Mouse (Mus musculus) forebrain, embryonic 16.5 days (tissue): ENCODE data around the gene Cuedc2. TPM values are rescaled to one million over a fixed set of nuclear protein-coding genes. Genes with fewer than 3 reads are reported as not detected.

Source experiments
- ATAC-seq: fragments of 200-750 bp; cut with Nextera tagmentation; 2 replicates; pipeline ENCODE4 v1.8.0; 2017; ENCODE audit warnings: mild to moderate bottlenecking, moderate library complexity
- H3K27ac ChIP-seq: fragments of 300-500 bp; sonication (generic); 2 replicates; pipeline ENCODE4 v1.5.1; 2014; ENCODE audit warnings: low read length, control low read depth
- H3K27me3 ChIP-seq: fragments of 300-500 bp; sonication (generic); replicated peaks from 2 replicates; pipeline ENCODE4 v1.6.1; 2014; ENCODE audit warnings: low read length; ENCODE audit not compliant: control insufficient read depth, insufficient read depth
- H3K36me3 ChIP-seq: fragments of 300-500 bp; sonication (generic); 2 replicates; pipeline ENCODE4 v1.6.1; 2014; ENCODE audit not compliant: control insufficient read depth, insufficient read depth
- H3K4me1 ChIP-seq: fragments of 300-500 bp; sonication (generic); replicated peaks from 2 replicates; pipeline ENCODE4 v1.6.1; 2014; ENCODE audit warnings: low read length; ENCODE audit not compliant: control insufficient read depth, insufficient read depth
- H3K4me2 ChIP-seq: fragments of 300-500 bp; sonication (generic); 2 replicates; pipeline ENCODE4 v1.6.1; 2014; ENCODE audit warnings: mild to moderate bottlenecking, low read length, control low read depth
- H3K4me3 ChIP-seq: fragments of 300-500 bp; sonication (generic); replicated peaks from 2 replicates; pipeline ENCODE4 v1.5.1; 2014; ENCODE audit warnings: mild to moderate bottlenecking, low read length, control low read depth
- H3K9ac ChIP-seq: fragments of 300-500 bp; sonication (generic); replicated peaks from 2 replicates; pipeline ENCODE4 v1.6.1; 2014; ENCODE audit warnings: low read depth, low read length, control low read depth
- H3K9me3 ChIP-seq: fragments of 300-500 bp; sonication (generic); 2 replicates; pipeline ENCODE4 v1.6.1; 2016; ENCODE audit warnings: low read length; ENCODE audit not compliant: control insufficient read depth
- WGBS: fragments of 180-500 bp; shearing (Covaris S2); extraction: QIAGEN DNeasy Blood & Tissue Kit; methylation state at CpG from one replicate; pipeline ENCODE4 v1.1.7; 2014; 5-methylcytosine and 5-hydroxymethylcytosine counted together
- polyA plus RNA-seq: library from polyadenylated mRNA; unstranded; fragments of >200 nt; fragmentation: Nextera tagmentation; extraction: Ambion mirVana; gene quantifications from 2 replicates; pipeline ENCODE4 v1.2.1, GENCODE M21; 2015

The Cuedc2 gene
- polyA plus RNA-seq, 1 experiment from 2014 or later = 392 TPM

- 90% methylated on average over 12 of the region's 12 CpGs for WGBS
- H3K9me3 ChIP-seq = no peaks in the 10 kb centered on the region
Observed at GRCm38 (mm10) chr19:46310312-46310865, 28.1 kb downstream of the Cuedc2 start.

GRCm38 (mm10) chr19:46309651-46310305 lies 28.7 kb downstream of the Cuedc2 start:
- Histone ChIP-seq H3K4me1 (peaks cover 21% of the 10 kb centered on the region), H3K9me3 (no peaks in the 10 kb centered on the region), H3K4me2 (no peak overlapping the region), H3K27ac (no peak overlapping the region), H3K4me3 (no peak overlapping the region), H3K9ac (no peak overlapping the region; the same call in 1 of the 2 replicates), H3K36me3 (no peaks in the 10 kb centered on the region), H3K27me3 (peaks cover 21% of the 10 kb centered on the region)
- WGBS = 83% methylated on average over 21 of the region's 21 CpGs
- no peak for ATAC-seq

More at GRCm38 (mm10) chr19:46310312-46310865, 28.1 kb downstream of the Cuedc2 start:
- H3K27me3 ChIP-seq = peaks cover 25% of the 10 kb centered on the region
- H3K4me3 ChIP-seq = no peak overlapping the region
- no peak for ATAC-seq
- H3K9ac ChIP-seq = no peak overlapping the region; the same call in 1 of the 2 replicates
- no peak overlapping the region for H3K4me2 ChIP-seq
- no peak overlapping the region for H3K27ac ChIP-seq
- peaks cover 15% of the 10 kb centered on the region for H3K4me1 ChIP-seq
- H3K36me3 ChIP-seq = no peaks in the 10 kb centered on the region

- peak overlapping the region; percentile 59 for H3K9ac ChIP-seq
- H3K4me2 ChIP-seq = peak overlapping the region; percentile 76
- H3K9me3 ChIP-seq = no peaks in the 10 kb centered on the region
- H3K27ac ChIP-seq = no peak overlapping the region
- WGBS = under 1% methylated on average over 47 of the region's 47 CpGs
- H3K36me3 ChIP-seq = no peaks in the 10 kb centered on the region
- peak; percentile 81 for ATAC-seq
- H3K4me1 ChIP-seq = peaks cover 30% of the 10 kb centered on the region
- H3K4me3 ChIP-seq = peak overlapping the region; percentile 45
- H3K27me3 ChIP-seq = peaks cover 14% of the 10 kb centered on the region
Observed at GRCm38 (mm10) chr19:46308706-46309435, 29.6 kb downstream of the Cuedc2 start.

GRCm38 (mm10) chr19:46308303-46308702 lies 30.2 kb downstream of the Cuedc2 start:
- peaks cover 31% of the 10 kb centered on the region for H3K4me1 ChIP-seq
- H3K9ac ChIP-seq = no peak overlapping the region
- H3K4me3 ChIP-seq = no peak overlapping the region
- no peak overlapping the region for H3K27ac ChIP-seq
- peak overlapping the region; percentile 76; the same call in 1 of the 2 replicates for H3K4me2 ChIP-seq
- H3K27me3 ChIP-seq = peaks cover 12% of the 10 kb centered on the region
- 50% methylated on average over 16 of the region's 16 CpGs for WGBS
- no peaks in the 10 kb centered on the region for H3K36me3 ChIP-seq
- ATAC-seq = no peak
- no peaks in the 10 kb centered on the region for H3K9me3 ChIP-seq

- no peaks in the 10 kb centered on the region for H3K36me3 ChIP-seq
- ATAC-seq = no peak
- peaks cover 12% of the 10 kb centered on the region for H3K27me3 ChIP-seq
- H3K9me3 ChIP-seq = no peaks in the 10 kb centered on the region
- no peak overlapping the region for H3K4me2 ChIP-seq
- no peak overlapping the region for H3K27ac ChIP-seq
- no peak overlapping the region for H3K4me3 ChIP-seq
- H3K9ac ChIP-seq = no peak overlapping the region
- 72% methylated on average over 16 of the region's 16 CpGs for WGBS
- peaks cover 31% of the 10 kb centered on the region for H3K4me1 ChIP-seq
Observed at GRCm38 (mm10) chr19:46307781-46308180, 30.7 kb downstream of the Cuedc2 start.

GRCm38 (mm10) chr19:46306751-46307289 lies 31.7 kb downstream of the Cuedc2 start:
- H3K27me3 ChIP-seq = peaks cover 12% of the 10 kb centered on the region
- H3K4me3 ChIP-seq = no peak overlapping the region
- 90% methylated on average over 9 of the region's 9 CpGs for WGBS
- no peak overlapping the region for H3K4me2 ChIP-seq
- H3K36me3 ChIP-seq = no peaks in the 10 kb centered on the region
- H3K9me3 ChIP-seq = no peaks in the 10 kb centered on the region
- H3K27ac ChIP-seq = no peak overlapping the region
- ATAC-seq = no peak
- peaks cover 31% of the 10 kb centered on the region for H3K4me1 ChIP-seq
- no peak overlapping the region for H3K9ac ChIP-seq

- peaks cover 12% of the 10 kb centered on the region for H3K27me3 ChIP-seq
- 52% methylated on average over 5 of the region's 5 CpGs for WGBS
- H3K27ac ChIP-seq = no peak overlapping the region
- H3K36me3 ChIP-seq = no peaks in the 10 kb centered on the region
- H3K4me2 ChIP-seq = peak overlapping the region; percentile 89
- ATAC-seq = no peak
- H3K4me1 ChIP-seq = peaks cover 31% of the 10 kb centered on the region
- H3K9ac ChIP-seq = no peak overlapping the region
- no peaks in the 10 kb centered on the region for H3K9me3 ChIP-seq
- H3K4me3 ChIP-seq = no peak overlapping the region
Observed at GRCm38 (mm10) chr19:46306268-46306610, 32.3 kb downstream of the Cuedc2 start.

- Histone ChIP-seq H3K36me3 (no peaks in the 10 kb centered on the region), H3K4me3 (peak overlapping the region; percentile 60), H3K9me3 (no peaks in the 10 kb centered on the region), H3K4me1 (peaks cover 31% of the 10 kb centered on the region), H3K9ac (peak overlapping the region; percentile 66), H3K4me2 (peak overlapping the region; percentile 89), H3K27me3 (peaks cover 12% of the 10 kb centered on the region), H3K27ac (no peak overlapping the region)
- peak; percentile 41 for ATAC-seq
- WGBS = under 1% methylated on average over 36 of the region's 43 CpGs
Observed at GRCm38 (mm10) chr19:46305432-46306267, 32.9 kb downstream of the Cuedc2 start.
